Mouse (Mus musculus) left cerebral cortex, postnatal 14 days (tissue): ENCODE results near the gene Ikzf3. TPM values are rescaled to one million over a fixed set of nuclear protein-coding genes. Genes with fewer than 3 reads are reported as not detected.

Experiments
- DNase-seq, 2 experiments: peaks; one replicate each; pipeline ENCODE4 v3.0.0; 2021 to 2022; ENCODE audit warnings: low spot score in 2 of 2, mixed read lengths in 1 of 2
- intact Hi-C: fragments of 180-260 bp; cut with DNase I; formaldehyde crosslinking; loops from one replicate; pipeline ENCODE4 v1.15.1; 2025
- total RNA-seq, 2 experiments: library from RNA; stranded (reverse); gene quantifications; 2 replicates each; pipeline ENCODE4 v1.2.3; 2021

Gene Ikzf3
- total RNA-seq, 2 experiments from 2014 or later: 0.21 to 0.62 TPM

GRCm38 (mm10) chr11:98458121-98458990, 87.5 kb downstream of the Ikzf3 start:
- DNase-seq: no peak
- intact Hi-C loops: loop anchor here (5.0 to 10.0 kb wide), 2 partner anchors 116 to 194 kb away; no protein-coding TSS in a partner anchor

- DNase-seq: peak; percentile 81 to 90
- intact Hi-C loops: loop anchor here (5.0 to 10.0 kb wide), 2 partner anchors 115 to 193 kb away; no protein-coding TSS in a partner anchor
Measured at GRCm38 (mm10) chr11:98457367-98458120, 88.3 kb downstream of the Ikzf3 start.

- intact Hi-C loops: loop anchor here (5.0 to 10.0 kb wide), 2 partner anchors 115 to 192 kb away; no protein-coding TSS in a partner anchor
- no peak for DNase-seq
Measured at GRCm38 (mm10) chr11:98456945-98457344, 88.9 kb downstream of the Ikzf3 start.

GRCm38 (mm10) chr11:98456545-98456944, 89.3 kb downstream of the Ikzf3 start:
- DNase-seq: no peak
- intact Hi-C loops: loop anchor here (5.0 to 10.0 kb wide), 2 partner anchors 114 to 192 kb away; no protein-coding TSS in a partner anchor

- DNase-seq: no peak
- intact Hi-C loops: loop anchor here (5.0 to 10.0 kb wide), 2 partner anchors 113 to 191 kb away; no protein-coding TSS in a partner anchor
Measured at GRCm38 (mm10) chr11:98455484-98455883, 90.3 kb downstream of the Ikzf3 start.

GRCm38 (mm10) chr11:98449921-98450771, 95.7 kb downstream of the Ikzf3 start:
- intact Hi-C loops: loop anchor here (10.0 kb wide), 1 partner anchor 185 kb away; no protein-coding TSS in a partner anchor
- DNase-seq: no peak

- DNase-seq: no peak
- intact Hi-C loops: no loop called here
Measured at GRCm38 (mm10) chr11:98449419-98449818, 96.4 kb downstream of the Ikzf3 start.

GRCm38 (mm10) chr11:98448191-98448790, 97.5 kb downstream of the Ikzf3 start:
- intact Hi-C loops: no loop called here
- DNase-seq: no peak

GRCm38 (mm10) chr11:98447475-98447834, 98.4 kb downstream of the Ikzf3 start:
- DNase-seq: no peak
- intact Hi-C loops: no loop called here

- intact Hi-C loops: no loop called here
- DNase-seq: no peak
Measured at GRCm38 (mm10) chr11:98446562-98447474, 99.0 kb downstream of the Ikzf3 start.

- intact Hi-C loops: no loop called here
- no peak for DNase-seq
Measured at GRCm38 (mm10) chr11:98446213-98446561, 99.6 kb downstream of the Ikzf3 start, which contains the start of gene Grb7. Grb7 (plus strand) TSS chr11:98446394.

- intact Hi-C loops: no loop called here
- DNase-seq: no peak
Measured at GRCm38 (mm10) chr11:98445679-98446078, 100.2 kb downstream of the Ikzf3 start.

GRCm38 (mm10) chr11:98445238-98445637, 100.6 kb downstream of the Ikzf3 start:
- intact Hi-C loops: no loop called here
- DNase-seq: no peak

- no peak for DNase-seq
- intact Hi-C loops: no loop called here
Measured at GRCm38 (mm10) chr11:98443688-98444087, 102.1 kb downstream of the Ikzf3 start.

GRCm38 (mm10) chr11:98438331-98439158, 107.3 kb downstream of the Ikzf3 start, which contains the start of gene Mien1:
Mien1 (minus strand) TSS chr11:98438991.
- DNase-seq: peak; percentile 96 to 98
- intact Hi-C loops: loop anchor here (5.0 kb wide), 1 partner anchor 91 kb away; the partner anchor contains the start of gene Ppp1r1b

- intact Hi-C loops: loop anchor here (5.0 kb wide), 1 partner anchor 90 kb away; the partner anchor contains the start of gene Ppp1r1b
- DNase-seq: no peak
Measured at GRCm38 (mm10) chr11:98437441-98437840, 108.4 kb downstream of the Ikzf3 start.

GRCm38 (mm10) chr11:98435723-98436122, 110.1 kb downstream of the Ikzf3 start:
- DNase-seq: no peak
- intact Hi-C loops: loop anchor here (5.0 kb wide), 1 partner anchor 88 kb away; the partner anchor contains the start of gene Ppp1r1b
